Mouse (Mus musculus): Measurements from ENCODE around the gene Gnai3.

GRCm38 (mm10) chr3:108193686-108194085 lies 47.7 kb upstream of the Gnai3 start:
- TF ChIP-seq CTCF (IDR thresholded peaks at IDR 0.05; ENCODE audit: low read depth) = no peak
- no peak for TF ChIP-seq EP300 (optimal IDR thresholded peaks at IDR 0.05)
